Mouse (Mus musculus): ENCODE measurements around the gene Tab2. TPM values are rescaled to one million over a fixed set of nuclear protein-coding genes. Genes with fewer than 3 reads are reported as not detected.

Tab2 gene
- polyA plus RNA-seq (2015; fragmentation: Illumina TruSeq; extraction: RNeasy Lipid Tissue Mini Kit (QIAGEN cat#74804); ENCODE audit: insufficient read depth, low read depth, low replicate concordance), result 9.1 TPM

DNA sequence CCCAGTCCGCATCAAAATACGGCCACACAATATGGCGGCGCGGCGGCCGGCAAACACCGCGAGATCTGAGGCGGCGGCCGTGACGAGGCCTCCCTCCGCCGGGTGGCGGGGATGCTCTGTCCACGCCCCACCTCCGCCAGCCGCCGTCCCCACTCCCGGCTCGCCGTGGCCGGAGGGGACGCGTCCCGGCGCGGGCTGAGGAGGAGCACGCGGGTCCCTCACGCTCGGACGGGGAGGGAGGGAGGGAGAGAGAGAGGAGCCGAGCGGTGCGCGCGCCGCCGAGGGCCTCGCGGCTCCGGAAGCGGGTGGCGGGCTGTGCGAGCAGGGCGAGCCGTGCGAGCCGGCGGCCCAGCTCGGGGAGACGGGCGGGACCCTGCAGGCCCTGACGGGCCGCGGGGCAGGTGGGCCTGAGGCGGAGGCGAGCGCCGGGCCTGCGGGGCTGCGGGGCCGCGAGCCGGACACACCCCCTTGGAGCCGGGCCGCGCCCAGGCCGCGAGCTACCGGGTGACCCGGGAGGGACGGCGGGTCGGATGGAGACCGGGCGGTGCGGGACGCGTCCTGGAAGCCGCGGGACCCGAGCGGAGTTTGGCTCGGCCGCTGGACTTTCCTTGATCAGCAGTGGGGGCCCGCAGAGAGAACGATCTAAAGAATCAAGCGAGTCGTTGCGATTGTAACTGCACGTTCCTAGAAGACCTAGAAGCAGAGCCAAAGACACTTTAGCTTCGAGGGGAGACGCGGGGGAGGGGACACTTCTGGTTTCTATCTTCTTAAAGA lies at the start of gene Tab2:
Gene Tab2, minus strand, starts transcription at position 3 of the 774 bp plus-strand sequence.

Other genes with a start within 250 kb of the Tab2 start
- gene Katna1, start 230.2 kb downstream of the Tab2 start, polyA plus RNA-seq (2015; fragmentation: Illumina TruSeq; extraction: RNeasy Lipid Tissue Mini Kit (QIAGEN cat#74804); ENCODE audit: insufficient read depth, low read depth, low replicate concordance), result 10.8 TPM
- 27.4 TPM for gene Ginm1, start 163.4 kb downstream of the Tab2 start, polyA plus RNA-seq (2015; fragmentation: Illumina TruSeq; extraction: RNeasy Lipid Tissue Mini Kit (QIAGEN cat#74804); ENCODE audit: insufficient read depth, low read depth, low replicate concordance)
- gene Ppil4, start 163.3 kb downstream of the Tab2 start, polyA plus RNA-seq (2015; fragmentation: Illumina TruSeq; extraction: RNeasy Lipid Tissue Mini Kit (QIAGEN cat#74804); ENCODE audit: insufficient read depth, low read depth, low replicate concordance), result 7.4 TPM
- gene Zc3h12d, start 123.8 kb downstream of the Tab2 start, polyA plus RNA-seq (2015; fragmentation: Illumina TruSeq; extraction: RNeasy Lipid Tissue Mini Kit (QIAGEN cat#74804); ENCODE audit: insufficient read depth, low read depth, low replicate concordance), result not detected